Mouse (Mus musculus) intestine, embryonic 14.5 days (tissue): ENCODE data around the gene Robo1. TPM values are rescaled to one million over a fixed set of nuclear protein-coding genes. Genes with fewer than 3 reads are reported as not detected.
A peak's percentile ranks its signal among the peaks of the same experiment; 100 is the strongest.

Source experiments
- ATAC-seq: fragments of 200-750 bp; cut with Nextera tagmentation; replicated peaks from 2 replicates; pipeline ENCODE4 v1.8.0; 2017; ENCODE audit warnings: low read depth, moderate number of reproducible peaks, moderate TSS enrichment, moderate library complexity; ENCODE audit not compliant: low FRiP score, low TSS enrichment
- DNase-seq: peaks from one replicate; pipeline ENCODE4 v3.0.0-alpha.2; 2018; ENCODE audit warnings: low spot score
- H3K27ac ChIP-seq: fragments of 300-500 bp; sonication (generic); 2 replicates; pipeline ENCODE4 v1.5.1; 2014; ENCODE audit warnings: low read depth, mild to moderate bottlenecking, control low read depth
- H3K27me3 ChIP-seq: fragments of 300-500 bp; sonication (generic); replicated peaks from 2 replicates; pipeline ENCODE4 v1.6.1; 2014; ENCODE audit warnings: low read length, control low read depth; ENCODE audit not compliant: control insufficient read depth, insufficient read depth
- H3K36me3 ChIP-seq: fragments of 300-500 bp; sonication (generic); 2 replicates; pipeline ENCODE4 v1.6.1; 2014; ENCODE audit warnings: low read length, control low read depth; ENCODE audit not compliant: control insufficient read depth, insufficient read depth
- H3K4me1 ChIP-seq: fragments of 300-500 bp; sonication (generic); replicated peaks from 2 replicates; pipeline ENCODE4 v1.6.1; 2014; ENCODE audit warnings: low read length, control low read depth, mixed read lengths; ENCODE audit not compliant: control insufficient read depth, insufficient read depth
- H3K4me2 ChIP-seq: fragments of 300-500 bp; sonication (generic); 2 replicates; pipeline ENCODE4 v1.6.1; 2014; ENCODE audit warnings: low read length
- H3K4me3 ChIP-seq: fragments of 300-500 bp; sonication (generic); 2 replicates; pipeline ENCODE4 v1.5.1; 2014; ENCODE audit warnings: low read depth, low read length, control low read depth, mixed read lengths
- H3K9ac ChIP-seq: fragments of 300-500 bp; sonication (generic); 2 replicates; pipeline ENCODE4 v1.6.1; 2014; ENCODE audit warnings: mild to moderate bottlenecking, low read length
- H3K9me3 ChIP-seq: fragments of 300-500 bp; sonication (generic); 2 replicates; pipeline ENCODE4 v1.6.1; 2016; ENCODE audit warnings: low read length, control low read depth; ENCODE audit not compliant: control insufficient read depth
- WGBS: fragments of 180-500 bp; shearing (Covaris S2); extraction: QIAGEN DNeasy Blood & Tissue Kit; methylation state at CpG from one replicate; pipeline ENCODE4 v1.1.7; 2014; 5-methylcytosine and 5-hydroxymethylcytosine counted together
- polyA plus RNA-seq: library from polyadenylated mRNA; unstranded; fragments of >200 nt; fragmentation: Nextera tagmentation; extraction: Ambion mirVana; gene quantifications from 2 replicates; pipeline ENCODE4 v1.2.1, GENCODE M21; 2014

The Robo1 gene
- polyA plus RNA-seq, 1 experiment from 2014 or later: 24.1 TPM

GRCm38 (mm10) chr16:72688185-72688681, 380.1 kb downstream of the Robo1 start:
- no peaks in the 10 kb centered on the region for H3K27me3 ChIP-seq
- no peak overlapping the region for H3K4me2 ChIP-seq
- H3K4me3 ChIP-seq: no peak overlapping the region
- DNase-seq: no peak
- H3K9me3 ChIP-seq: no peaks in the 10 kb centered on the region
- H3K27ac ChIP-seq: no peak overlapping the region
- no peak for ATAC-seq
- H3K36me3 ChIP-seq: no peaks in the 10 kb centered on the region
- WGBS: 73% methylated on average over 6 of the region's 6 CpGs
- peaks cover 30% of the 10 kb centered on the region for H3K4me1 ChIP-seq
- no peak overlapping the region for H3K9ac ChIP-seq

GRCm38 (mm10) chr16:72691909-72692308, 383.8 kb downstream of the Robo1 start:
- Histone ChIP-seq H3K9me3 (no peaks in the 10 kb centered on the region), H3K27ac (no peak overlapping the region), H3K36me3 (no peaks in the 10 kb centered on the region), H3K27me3 (no peaks in the 10 kb centered on the region), H3K4me1 (peaks cover 14% of the 10 kb centered on the region), H3K9ac (no peak overlapping the region), H3K4me2 (no peak overlapping the region), H3K4me3 (no peak overlapping the region)
- 56% methylated on average over 3 of the region's 3 CpGs for WGBS
- 0 out of 2 replicates have a peak, but pooled peaks have one; percentile 23 for ATAC-seq
- no peak for DNase-seq

GRCm38 (mm10) chr16:72693446-72694274, 385.6 kb downstream of the Robo1 start:
- no peak overlapping the region for H3K4me2 ChIP-seq
- H3K9ac ChIP-seq: no peak overlapping the region
- H3K36me3 ChIP-seq: no peaks in the 10 kb centered on the region
- no peak overlapping the region for H3K27ac ChIP-seq
- ATAC-seq (no peak), DNase-seq (peak; percentile 47)
- no peaks in the 10 kb centered on the region for H3K4me1 ChIP-seq
- no peak overlapping the region for H3K4me3 ChIP-seq
- WGBS: 78% methylated on average over 14 of the region's 14 CpGs
- no peaks in the 10 kb centered on the region for H3K9me3 ChIP-seq
- no peaks in the 10 kb centered on the region for H3K27me3 ChIP-seq

GRCm38 (mm10) chr16:72694787-72695186, 386.7 kb downstream of the Robo1 start:
- no peak for ATAC-seq
- no peak overlapping the region for H3K4me2 ChIP-seq
- no peaks in the 10 kb centered on the region for H3K4me1 ChIP-seq
- 74% methylated on average over 5 of the region's 5 CpGs for WGBS
- no peak overlapping the region for H3K4me3 ChIP-seq
- H3K27ac ChIP-seq: no peak overlapping the region
- H3K9me3 ChIP-seq: no peaks in the 10 kb centered on the region
- DNase-seq: no peak
- no peak overlapping the region for H3K9ac ChIP-seq
- no peaks in the 10 kb centered on the region for H3K27me3 ChIP-seq
- H3K36me3 ChIP-seq: no peaks in the 10 kb centered on the region

GRCm38 (mm10) chr16:72699238-72700006, 391.3 kb downstream of the Robo1 start:
- Histone ChIP-seq H3K27ac (no peak overlapping the region), H3K4me3 (no peak overlapping the region), H3K4me2 (no peak overlapping the region), H3K9ac (no peak overlapping the region), H3K27me3 (no peaks in the 10 kb centered on the region), H3K4me1 (no peaks in the 10 kb centered on the region), H3K36me3 (no peaks in the 10 kb centered on the region), H3K9me3 (no peaks in the 10 kb centered on the region)
- ATAC-seq (no peak), DNase-seq (no peak)
- WGBS: 55% methylated on average over 12 of the region's 12 CpGs

GRCm38 (mm10) chr16:72700297-72700696, 392.2 kb downstream of the Robo1 start:
- Histone ChIP-seq H3K27ac (no peak overlapping the region), H3K27me3 (no peaks in the 10 kb centered on the region), H3K9me3 (no peaks in the 10 kb centered on the region), H3K9ac (no peak overlapping the region), H3K4me2 (no peak overlapping the region), H3K4me3 (no peak overlapping the region), H3K36me3 (no peaks in the 10 kb centered on the region), H3K4me1 (no peaks in the 10 kb centered on the region)
- WGBS: 89% methylated on average over 11 of the region's 11 CpGs
- ATAC-seq (no peak), DNase-seq (no peak)

GRCm38 (mm10) chr16:72703486-72703885, 395.4 kb downstream of the Robo1 start:
- Histone ChIP-seq H3K36me3 (no peaks in the 10 kb centered on the region), H3K4me2 (no peak overlapping the region), H3K4me3 (no peak overlapping the region), H3K4me1 (no peaks in the 10 kb centered on the region), H3K9ac (no peak overlapping the region), H3K9me3 (no peaks in the 10 kb centered on the region), H3K27ac (no peak overlapping the region), H3K27me3 (no peaks in the 10 kb centered on the region)
- DNase-seq (no peak), ATAC-seq (no peak)
- WGBS: 85% methylated on average over 6 of the region's 6 CpGs

- WGBS: 73% methylated on average over 5 of the region's 5 CpGs
These were observed 397.7 kb downstream of the Robo1 start for GRCm38 (mm10) chr16:72705851-72706250.

More at GRCm38 (mm10) chr16:72705851-72706250, 397.7 kb downstream of the Robo1 start:
- H3K9me3 ChIP-seq: no peaks in the 10 kb centered on the region
- H3K4me3 ChIP-seq: no peak overlapping the region
- H3K4me1 ChIP-seq: no peaks in the 10 kb centered on the region
- DNase-seq: no peak
- H3K4me2 ChIP-seq: no peak overlapping the region
- no peak overlapping the region for H3K9ac ChIP-seq
- H3K27me3 ChIP-seq: no peaks in the 10 kb centered on the region
- H3K36me3 ChIP-seq: no peaks in the 10 kb centered on the region
- no peak for ATAC-seq
- no peak overlapping the region for H3K27ac ChIP-seq
